Mouse (Mus musculus) liver, embryonic 16.5 days (tissue): ENCODE data around the gene Trim52. TPM values are rescaled to one million over a fixed set of nuclear protein-coding genes. Genes with fewer than 3 reads are reported as not detected.

Experiments used
- ATAC-seq: fragments of 200-750 bp; cut with Nextera tagmentation; 2 replicates; pipeline ENCODE4 v1.8.0; 2017; ENCODE audit warnings: low read depth, mild to moderate bottlenecking, moderate number of reproducible peaks, moderate library complexity
- H3K27ac ChIP-seq: fragments of 300-500 bp; sonication (generic); 2 replicates; pipeline ENCODE4 v1.5.1; 2014; ENCODE audit warnings: mild to moderate bottlenecking, low read length
- H3K27me3 ChIP-seq: fragments of 300-500 bp; sonication (generic); 2 replicates; pipeline ENCODE4 v1.6.1; 2014; ENCODE audit warnings: low read depth, low read length, mixed read lengths; ENCODE audit not compliant: control insufficient read depth, insufficient read depth
- H3K36me3 ChIP-seq: fragments of 300-500 bp; sonication (generic); 2 replicates; pipeline ENCODE4 v1.6.1; 2014; ENCODE audit warnings: mild to moderate bottlenecking; ENCODE audit not compliant: control insufficient read depth, insufficient read depth
- H3K4me1 ChIP-seq: fragments of 300-500 bp; sonication (generic); 2 replicates; pipeline ENCODE4 v1.6.1; 2014; ENCODE audit warnings: low read depth, low read length, mixed read lengths; ENCODE audit not compliant: control insufficient read depth
- H3K4me2 ChIP-seq: fragments of 300-500 bp; sonication (generic); 2 replicates; pipeline ENCODE4 v1.6.1; 2014; ENCODE audit warnings: low read depth, low read length, mixed read lengths
- H3K4me3 ChIP-seq: fragments of 300-500 bp; sonication (generic); 2 replicates; pipeline ENCODE4 v1.5.1; 2014; ENCODE audit warnings: low read depth, mild to moderate bottlenecking, low read length
- H3K9ac ChIP-seq: fragments of 300-500 bp; sonication (generic); 2 replicates; pipeline ENCODE4 v1.6.1; 2014; ENCODE audit warnings: low read depth, low read length
- H3K9me3 ChIP-seq: fragments of 300-500 bp; sonication (generic); replicated peaks from 2 replicates; pipeline ENCODE4 v1.6.1; 2016; ENCODE audit warnings: low read length; ENCODE audit not compliant: control insufficient read depth
- WGBS: fragments of 180-500 bp; shearing (Covaris S2); extraction: QIAGEN DNeasy Blood & Tissue Kit; methylation state at CpG from one replicate; pipeline ENCODE4 v1.1.7; 2014; ENCODE audit not compliant: insufficient replicate concordance; 5-methylcytosine and 5-hydroxymethylcytosine counted together
- polyA plus RNA-seq: library from polyadenylated mRNA; unstranded; fragments of >200 nt; fragmentation: Nextera tagmentation; extraction: Ambion mirVana; gene quantifications from 2 replicates; pipeline ENCODE4 v1.2.1, GENCODE M21; 2015

Gene Trim52
- polyA plus RNA-seq, 1 experiment from 2014 or later = not detected

DNA sequence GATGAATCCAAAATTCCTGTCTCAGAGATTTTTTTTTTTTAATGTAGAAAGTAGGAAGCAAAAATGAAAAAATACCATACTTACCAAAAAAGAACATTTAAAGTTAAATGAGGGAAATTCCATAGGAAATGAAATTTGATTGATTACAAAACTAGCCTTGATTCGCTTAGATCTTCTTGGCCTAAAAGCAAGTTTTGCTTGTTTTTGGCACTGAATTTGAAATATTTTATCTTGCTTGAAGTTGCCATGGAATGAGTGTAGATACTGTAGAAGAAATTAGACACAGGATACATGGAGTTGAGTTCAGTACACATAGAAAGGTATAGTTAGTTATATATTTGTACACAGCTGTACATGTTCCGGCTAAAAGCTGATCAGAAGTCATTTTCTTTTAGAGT lies 73.7 kb downstream of the Trim52 start:
- H3K9ac ChIP-seq = no peak overlapping the region
- 64% methylated on average over 2 of the region's 2 CpGs for WGBS
- no peaks in the 10 kb centered on the region for H3K36me3 ChIP-seq

DNA sequence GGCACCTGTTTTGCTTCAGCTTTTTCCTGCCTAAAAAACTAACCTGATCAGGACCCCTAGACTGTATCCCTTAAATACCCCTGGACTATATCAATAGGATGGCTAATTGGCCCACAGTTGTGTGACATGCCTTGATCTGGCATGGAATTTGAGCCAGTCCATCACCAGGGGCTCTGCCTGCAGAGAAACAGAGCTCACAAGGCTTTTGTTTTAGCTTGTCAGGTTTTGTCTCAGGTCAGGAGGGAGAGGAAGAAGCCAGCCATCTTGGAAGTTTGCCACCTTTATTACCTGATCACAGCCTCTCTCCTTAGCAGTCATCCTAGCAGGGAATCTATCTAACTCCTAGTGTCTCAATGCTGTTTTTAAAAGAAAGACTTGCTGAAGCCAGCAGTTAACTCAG lies 74.6 kb downstream of the Trim52 start:
- Histone ChIP-seq H3K9me3 (no peaks in the 10 kb centered on the region), H3K4me3 (no peak overlapping the region), H3K27me3 (no peaks in the 10 kb centered on the region), H3K27ac (no peak overlapping the region), H3K9ac (no peak overlapping the region), H3K4me2 (no peak overlapping the region), H3K36me3 (no peaks in the 10 kb centered on the region), H3K4me1 (no peaks in the 10 kb centered on the region)
- no peak for ATAC-seq

More for the DNA sequence above, 73.7 kb downstream of the Trim52 start:
- no peaks in the 10 kb centered on the region for H3K9me3 ChIP-seq
- no peak overlapping the region for H3K4me2 ChIP-seq
- ATAC-seq = no peak
- H3K4me1 ChIP-seq = no peaks in the 10 kb centered on the region
- no peak overlapping the region for H3K4me3 ChIP-seq
- H3K27me3 ChIP-seq = no peaks in the 10 kb centered on the region
- no peak overlapping the region for H3K27ac ChIP-seq

DNA sequence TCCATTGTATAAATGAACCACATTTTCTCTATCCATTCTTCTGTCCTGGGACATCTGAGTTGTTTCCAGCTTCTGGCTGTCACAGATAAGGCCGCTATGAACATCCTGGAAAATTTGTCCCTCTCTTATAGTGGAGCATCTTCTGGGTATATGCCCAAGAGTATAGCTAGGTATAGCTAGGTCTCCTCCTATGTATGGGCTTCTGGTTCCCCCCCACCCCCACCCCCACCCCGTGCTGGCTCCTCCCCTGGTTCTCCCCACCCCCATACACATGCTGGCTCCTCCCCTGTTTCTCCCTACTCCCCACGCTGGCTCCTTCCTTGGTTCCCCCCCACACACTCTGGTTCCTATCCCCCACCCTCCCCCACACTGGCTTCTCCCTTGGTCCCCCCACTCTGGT lies 78.0 kb downstream of the Trim52 start:
- no peak for ATAC-seq
- Histone ChIP-seq H3K27me3 (no peaks in the 10 kb centered on the region), H3K9ac (no peak overlapping the region), H3K9me3 (no peaks in the 10 kb centered on the region), H3K4me1 (no peaks in the 10 kb centered on the region), H3K4me3 (no peak overlapping the region), H3K36me3 (no peaks in the 10 kb centered on the region), H3K4me2 (no peak overlapping the region), H3K27ac (no peak overlapping the region)
- 58% methylated on average over 3 of the region's 3 CpGs for WGBS

Other genes starting within 250 kb of the Trim52 start
- 2.8 and 3.5 TPM in 2 replicates for gene Spry2, start 209.4 kb upstream of the Trim52 start, polyA plus RNA-seq